Mouse (Mus musculus): ENCODE measurements around the gene Gm28845. TPM values are rescaled to one million over a fixed set of nuclear protein-coding genes. Genes with fewer than 3 reads are reported as not detected.

Gene Gm28845
- polyA plus RNA-seq (2017; shearing (Covaris generic)) = not detected

GRCm38 (mm10) chr1:65119438-65119837, at the start of gene Gm28845:
Gene Gm28845 (minus strand): TSS chr1:65119558.

DNA sequence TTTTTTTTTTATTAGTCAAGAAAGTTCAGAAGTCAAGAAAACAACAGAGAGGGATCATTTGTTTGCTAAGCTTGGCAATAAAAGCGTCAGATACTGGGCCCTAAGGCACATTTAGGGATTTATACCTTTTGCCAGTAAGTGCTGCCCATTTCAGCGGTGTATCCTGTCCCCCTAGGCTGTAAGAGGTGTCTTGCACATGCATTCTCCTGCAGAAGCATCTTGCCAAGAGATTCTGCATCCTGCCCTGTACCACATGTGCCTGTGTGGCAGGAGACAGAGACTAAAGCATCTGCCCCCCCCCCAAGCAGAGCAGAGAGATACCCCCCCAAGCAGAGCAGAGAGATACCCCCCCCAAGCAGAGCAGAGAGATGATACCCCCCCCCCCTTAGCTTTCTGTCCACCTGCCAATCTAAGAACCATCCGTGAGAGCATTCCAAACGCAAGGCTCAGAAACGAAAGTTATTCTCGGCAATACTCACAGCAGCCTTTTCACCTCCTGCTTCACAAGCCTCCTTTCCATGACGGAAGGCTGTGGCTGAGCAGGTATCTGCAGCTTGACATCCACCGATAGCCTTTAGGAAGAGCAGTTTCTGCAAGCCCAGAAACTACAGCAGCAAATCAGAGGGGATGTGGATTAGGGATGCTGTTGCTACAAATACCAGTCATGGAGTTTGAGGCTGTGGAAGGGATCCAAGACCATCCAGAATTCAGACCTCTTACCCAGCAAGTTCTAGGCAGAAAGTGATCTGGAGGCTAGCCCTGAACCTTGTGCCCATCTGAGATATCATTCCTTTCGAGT, 3.4 kb upstream of the Gm28845 start, which contains the start of gene D630023F18Rik:
TSS of gene D630023F18Rik (minus strand) at position 641 of the 799 bp plus-strand sequence.

GRCm38 (mm10) chr1:65103273-65103672, 16.1 kb downstream of the Gm28845 start, which contains the start of gene Cryga:
Gene Cryga (minus strand): TSS chr1:65103373.

DNA sequence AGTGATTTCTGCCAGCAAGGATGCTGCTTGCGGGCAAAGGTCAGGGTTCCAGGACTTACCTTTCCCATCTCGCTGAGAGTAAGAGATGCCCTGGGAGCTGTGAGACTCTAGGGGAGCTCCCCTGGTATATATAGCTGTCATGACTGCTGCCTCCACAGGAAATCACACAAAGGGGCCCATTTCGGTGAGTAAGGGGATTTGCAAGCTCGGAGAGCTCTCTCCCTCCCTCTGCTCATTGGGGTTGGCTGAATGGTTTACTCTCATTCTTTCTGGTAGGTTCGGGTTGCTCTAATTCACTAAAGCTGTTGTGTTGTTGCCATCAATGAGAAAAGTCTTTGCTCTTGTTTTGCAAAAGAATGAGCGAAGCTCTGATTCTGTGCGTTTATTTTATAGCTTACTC, 37.2 kb downstream of the Gm28845 start, which contains the start of gene Crygb:
TSS of gene Crygb (minus strand) at position 101 of the 400 bp plus-strand sequence.

GRCm38 (mm10) chr1:65073589-65073988, 45.8 kb downstream of the Gm28845 start, which contains the start of gene Crygc:
Gene Crygc (minus strand): TSS chr1:65073689.

DNA sequence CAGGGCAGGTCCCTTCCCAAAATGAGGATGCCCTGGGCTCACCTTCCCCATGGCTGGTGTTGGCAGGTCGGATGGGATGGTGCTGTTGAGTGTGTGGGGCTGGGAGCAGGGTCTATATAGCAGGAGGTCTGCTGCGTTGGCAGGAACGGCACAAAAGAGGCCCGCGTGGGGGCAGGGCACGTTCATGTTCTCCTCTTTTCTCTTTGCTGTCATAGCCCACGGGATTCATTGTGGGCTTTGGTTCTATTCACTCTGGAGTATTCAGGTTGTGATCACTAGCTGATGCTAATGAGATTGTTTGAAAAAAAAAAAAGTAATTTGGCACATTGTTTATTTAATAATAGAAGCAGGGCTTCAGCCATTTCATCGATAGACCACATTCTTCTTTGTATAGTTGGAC, 56.0 kb downstream of the Gm28845 start, which contains the start of gene Crygd:
TSS of gene Crygd (minus strand) at position 101 of the 400 bp plus-strand sequence.

DNA sequence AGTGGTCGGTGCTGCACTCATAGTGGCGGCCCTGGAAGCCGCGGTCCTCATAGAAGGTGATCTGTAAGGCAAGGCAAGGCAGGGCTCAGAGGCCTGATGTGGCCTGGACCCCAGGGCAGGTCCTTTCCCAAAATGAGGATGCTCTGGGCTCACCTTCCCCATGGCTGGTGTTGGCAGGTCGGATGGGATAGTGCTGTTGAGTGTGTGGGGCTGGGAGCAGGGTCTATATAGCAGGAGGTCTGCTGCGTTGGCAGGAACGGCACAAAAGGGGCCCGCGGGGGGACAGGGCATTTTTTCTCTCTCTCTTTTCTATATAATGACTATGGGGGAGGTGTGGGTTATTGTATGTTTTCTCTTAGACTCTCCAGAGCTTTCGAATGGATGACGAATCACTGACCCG, 68.4 kb downstream of the Gm28845 start, which contains the start of gene Cryge:
TSS of gene Cryge (minus strand) at position 198 of the 400 bp plus-strand sequence.

Other genes with a start within 250 kb of the Gm28845 start
- gene Plekhm3, start 162.7 kb downstream of the Gm28845 start, polyA plus RNA-seq (2017; shearing (Covaris generic)) = 1 to 10 TPM; 7.1 to 9.5 TPM
- gene Akr1cl, start 86.8 kb downstream of the Gm28845 start, polyA plus RNA-seq (2017; shearing (Covaris generic)) = 1 to 10 TPM in 1 of 2 experiments, under 1 TPM in 1; 0.43 to 4.0 TPM
- gene Cryge, start 68.4 kb downstream of the Gm28845 start, polyA plus RNA-seq (2017; shearing (Covaris generic)) = not detected
- not detected for gene Crygd, start 56.1 kb downstream of the Gm28845 start, polyA plus RNA-seq (2017; shearing (Covaris generic))
- under 1 TPM in 1 of 2 experiments, not detected in 1; 0.64 TPM for gene Crygc, start 45.9 kb downstream of the Gm28845 start, polyA plus RNA-seq (2017; shearing (Covaris generic))
- not detected for gene Crygb, start 37.3 kb downstream of the Gm28845 start, polyA plus RNA-seq (2017; shearing (Covaris generic))
- not detected for gene Cryga, start 16.2 kb downstream of the Gm28845 start, polyA plus RNA-seq (2017; shearing (Covaris generic))
- gene D630023F18Rik, start 3.7 kb upstream of the Gm28845 start, polyA plus RNA-seq (2017; shearing (Covaris generic)) = under 1 TPM in 1 of 2 experiments, not detected in 1; 0.18 TPM
- 10 to 100 TPM; 10.4 to 11.6 TPM for gene Idh1, start 66.9 kb upstream of the Gm28845 start, polyA plus RNA-seq (2017; shearing (Covaris generic))
- gene Pikfyve, start 67.1 kb upstream of the Gm28845 start, polyA plus RNA-seq (2017; shearing (Covaris generic)) = 10 to 100 TPM; 17.2 to 22.1 TPM
- under 1 TPM; 0.11 to 0.34 TPM for gene Pth2r, start 162.5 kb upstream of the Gm28845 start, polyA plus RNA-seq (2017; shearing (Covaris generic))